Mouse (Mus musculus) myocyte (in vitro differentiated cells): ENCODE data around the gene Ebf4. TPM values are rescaled to one million over a fixed set of nuclear protein-coding genes. Genes with fewer than 3 reads are reported as not detected.

Experiments
- H3K27me3 ChIP-seq: one replicate; pipeline ENCODE4 v1.6.1; 2011; ENCODE audit not compliant: control insufficient read depth, insufficient read depth, insufficient read length
- H3K36me3 ChIP-seq: one replicate; pipeline ENCODE4 v1.6.1; 2011; ENCODE audit not compliant: control insufficient read depth, insufficient read depth
- H3K4me2 ChIP-seq: one replicate; pipeline ENCODE4 v1.6.1; 2011; ENCODE audit warnings: low read depth, control low read depth
- H3K4me3 ChIP-seq: one replicate; pipeline ENCODE4 v1.5.1; 2011; ENCODE audit warnings: mild to moderate bottlenecking, control low read depth, moderate library complexity
- H3K79me2 ChIP-seq: one replicate; pipeline ENCODE4 v1.6.1; 2011; ENCODE audit not compliant: control insufficient read depth, insufficient read depth
- H3ac ChIP-seq: one replicate; pipeline ENCODE4 v1.6.1; 2011; ENCODE audit not compliant: control insufficient read depth, insufficient read length
- CEBPB ChIP-seq: IDR thresholded peaks from 2 replicates; pipeline ENCODE4 v1.6.1; 2011; ENCODE audit warnings: mild to moderate bottlenecking, moderate library complexity; ENCODE audit not compliant: poor library complexity, insufficient read depth, severe bottlenecking
- E2F4 ChIP-seq: IDR thresholded peaks from one replicate; pipeline ENCODE4 v1.6.1; 2011; ENCODE audit warnings: mild to moderate bottlenecking, control low read depth, moderate library complexity; ENCODE audit not compliant: insufficient read depth
- MAX ChIP-seq: IDR thresholded peaks from one replicate; pipeline ENCODE4 v1.6.1; 2011; ENCODE audit warnings: low read depth, mild to moderate bottlenecking, control low read depth
- MYOD1 ChIP-seq, 3 experiments: IDR thresholded peaks; one replicate each; pipeline ENCODE4 v1.6.1; 2011; ENCODE audit warnings: control low read depth in 2 of 3, low read depth in 2 of 3, mild to moderate bottlenecking in 2 of 3, moderate library complexity in 1 of 3; ENCODE audit not compliant: insufficient read length in 2 of 3, control insufficient read depth in 1 of 3
- MYOG ChIP-seq, 3 experiments: IDR thresholded peaks; one replicate each; pipeline ENCODE4 v1.6.1; 2011; ENCODE audit warnings: control low read depth in 2 of 3, low read depth in 2 of 3, mild to moderate bottlenecking in 2 of 3; ENCODE audit not compliant: insufficient read length in 2 of 3, control insufficient read depth in 1 of 3, insufficient read depth in 1 of 3
- POLR2A ChIP-seq: IDR thresholded peaks from one replicate; pipeline ENCODE4 v1.6.1; 2011; ENCODE audit warnings: low read depth, mild to moderate bottlenecking, control low read depth, moderate library complexity; ENCODE audit not compliant: insufficient read length
- POLR2AphosphoS2 ChIP-seq: IDR thresholded peaks from one replicate; pipeline ENCODE4 v1.6.1; 2011; ENCODE audit warnings: low read depth, control low read depth; ENCODE audit not compliant: insufficient read length
- REST ChIP-seq: IDR thresholded peaks from one replicate; pipeline ENCODE4 v1.6.1; 2011; ENCODE audit warnings: mild to moderate bottlenecking, control low read depth, moderate library complexity; ENCODE audit not compliant: insufficient read depth, insufficient read length
- SRF ChIP-seq: IDR thresholded peaks from one replicate; pipeline ENCODE4 v1.6.1; 2011; ENCODE audit warnings: low read depth; ENCODE audit not compliant: control insufficient read depth, insufficient read length
- TCF12 ChIP-seq: IDR thresholded peaks from one replicate; pipeline ENCODE4 v1.6.1; 2011; ENCODE audit warnings: mild to moderate bottlenecking, control low read depth; ENCODE audit not compliant: poor library complexity, insufficient read depth, severe bottlenecking
- TCF3 ChIP-seq: IDR thresholded peaks from one replicate; pipeline ENCODE4 v1.6.1; 2011; ENCODE audit warnings: low read depth, control low read depth; ENCODE audit not compliant: insufficient read length
- USF1 ChIP-seq: IDR thresholded peaks from one replicate; pipeline ENCODE4 v1.6.1; 2011; ENCODE audit warnings: low read depth, mild to moderate bottlenecking, control low read depth, moderate library complexity
- polyA plus RNA-seq: library from polyadenylated mRNA; unstranded; fragments of >200 nt; fragmentation: generic; extraction: Trizol; gene quantifications from one replicate; pipeline ENCODE4 v1.2.1, GENCODE M21; 2012; ENCODE audit warnings: missing spikeins

The Ebf4 gene
- polyA plus RNA-seq, 1 experiment: 0.10 TPM

GRCm38 (mm10) chr2:130283854-130284654, 10.9 kb upstream of the Ebf4 start, which contains the start of gene Idh3b:
Gene Idh3b, minus strand, starts transcription at chr2:130284547.
- Histone ChIP-seq H3K27me3 (no peaks in the 10 kb centered on the region), H3K4me2 (peak within 1 kb of the TSS; percentile 84), H3K79me2 (peaks cover 33% of the 10 kb centered on the region), H3ac (peak within 1 kb of the TSS; percentile 74), H3K4me3 (peak within 1 kb of the TSS; percentile 97), H3K36me3 (peaks cover 17% of the 10 kb centered on the region)
- TF ChIP-seq POLR2A (peak; percentile 97), E2F4 (peak; percentile 52), TCF12 (no peak), SRF (peak; percentile 86), POLR2AphosphoS2 (peak; percentile 95), MAX (no peak), MYOG (IDR thresholded peaks at IDR 0.05; ENCODE audit: control insufficient read depth in 1 of 3, insufficient read depth in 1 of 3, insufficient read length in 2 of 3, low read depth in 2 of 3) (no peak), REST (peak; percentile 28), CEBPB (no peak), TCF3 (no peak), MYOD1 (IDR thresholded peaks at IDR 0.05; ENCODE audit: control insufficient read depth in 1 of 3, insufficient read length in 2 of 3, low read depth in 2 of 3) (no peak)

- TF ChIP-seq MAX: no peak
- TF ChIP-seq POLR2A: no peak
- Histone ChIP-seq H3ac (no peak overlapping the region), H3K27me3 (no peaks in the 10 kb centered on the region), H3K4me2 (no peak overlapping the region), H3K4me3 (no peak overlapping the region), H3K79me2 (peaks cover 10% of the 10 kb centered on the region), H3K36me3 (no peaks in the 10 kb centered on the region)
Observed at GRCm38 (mm10) chr2:130289086-130289485, 5.9 kb upstream of the Ebf4 start.

- peaks cover 14% of the 10 kb centered on the region for H3K27me3 ChIP-seq
- no peak overlapping the region for H3K4me3 ChIP-seq
- H3K4me2 ChIP-seq: peak overlapping the region; percentile 48
- H3K79me2 ChIP-seq: no peaks in the 10 kb centered on the region
- TF ChIP-seq USF1: peak; percentile 35
- no peak for TF ChIP-seq MYOD1 (IDR thresholded peaks at IDR 0.05; ENCODE audit: control insufficient read depth in 1 of 3, insufficient read length in 2 of 3, low read depth in 2 of 3)
- TF ChIP-seq MYOG (IDR thresholded peaks at IDR 0.05; ENCODE audit: control insufficient read depth in 1 of 3, insufficient read depth in 1 of 3, insufficient read length in 2 of 3, low read depth in 2 of 3): no peak
- no peak for TF ChIP-seq E2F4
- no peak overlapping the region for H3ac ChIP-seq
- H3K36me3 ChIP-seq: no peaks in the 10 kb centered on the region
Observed at GRCm38 (mm10) chr2:130291434-130291833, 3.5 kb upstream of the Ebf4 start.

GRCm38 (mm10) chr2:130293009-130293408, 2.0 kb upstream of the Ebf4 start:
- H3K27me3 ChIP-seq: peaks cover 23% of the 10 kb centered on the region
- TF ChIP-seq MAX (no peak), POLR2AphosphoS2 (no peak), CEBPB (no peak), REST (no peak), POLR2A (no peak), MYOG (IDR thresholded peaks at IDR 0.05; ENCODE audit: control insufficient read depth in 1 of 3, insufficient read depth in 1 of 3, insufficient read length in 2 of 3, low read depth in 2 of 3) (no peak), TCF12 (no peak), SRF (no peak), TCF3 (no peak), USF1 (no peak), MYOD1 (IDR thresholded peaks at IDR 0.05; ENCODE audit: control insufficient read depth in 1 of 3, insufficient read length in 2 of 3, low read depth in 2 of 3) (no peak)
- H3K4me3 ChIP-seq: no peak overlapping the region
- no peaks in the 10 kb centered on the region for H3K36me3 ChIP-seq
- no peak overlapping the region for H3ac ChIP-seq
- no peaks in the 10 kb centered on the region for H3K79me2 ChIP-seq
- no peak overlapping the region for H3K4me2 ChIP-seq

GRCm38 (mm10) chr2:130293486-130293885, 1.5 kb upstream of the Ebf4 start:
- Histone ChIP-seq H3K27me3 (peaks cover 25% of the 10 kb centered on the region), H3K79me2 (no peaks in the 10 kb centered on the region), H3K36me3 (no peaks in the 10 kb centered on the region), H3ac (no peak overlapping the region), H3K4me2 (no peak overlapping the region), H3K4me3 (no peak overlapping the region)
- no peak for TF ChIP-seq POLR2A
- TF ChIP-seq TCF12: no peak
- TF ChIP-seq MAX: no peak
- no peak for TF ChIP-seq TCF3
- no peak for TF ChIP-seq SRF
- TF ChIP-seq CEBPB: no peak
- no peak for TF ChIP-seq POLR2AphosphoS2
- TF ChIP-seq MYOD1 (IDR thresholded peaks at IDR 0.05; ENCODE audit: control insufficient read depth in 1 of 3, insufficient read length in 2 of 3, low read depth in 2 of 3): no peak
- no peak for TF ChIP-seq MYOG (IDR thresholded peaks at IDR 0.05; ENCODE audit: control insufficient read depth in 1 of 3, insufficient read depth in 1 of 3, insufficient read length in 2 of 3, low read depth in 2 of 3)
- TF ChIP-seq USF1: no peak
- TF ChIP-seq E2F4: no peak
